Mouse (Mus musculus): ENCODE results near the gene 0610010F05Rik.
"Not testable (repeated sequence)": the region's sequence is repeated elsewhere in the genome, so short reads cannot be mapped to it uniquely, and the experiment has no call there.

0610010F05Rik gene

GRCm38 (mm10) chr11:23632945-23633878 is at the start of gene 0610010F05Rik:
0610010F05Rik (minus strand) TSS chr11:23633639.
- DNase-seq, result peak; percentile 88 to 93

GRCm38 (mm10) chr11:23682561-23682960 is 49.1 kb upstream of the 0610010F05Rik start:
- DNase-seq, result no peak

GRCm38 (mm10) chr11:23680435-23680950 is 47.1 kb upstream of the 0610010F05Rik start:
- no peak for DNase-seq

GRCm38 (mm10) chr11:23679044-23679642 is 45.7 kb upstream of the 0610010F05Rik start:
- peak; percentile 49 to 60 for DNase-seq

- DNase-seq, result no peak
These were observed 42.7 kb upstream of the 0610010F05Rik start for GRCm38 (mm10) chr11:23676100-23676499.

- DNase-seq, result no peak
These were observed 38.9 kb upstream of the 0610010F05Rik start for GRCm38 (mm10) chr11:23672256-23672749.

GRCm38 (mm10) chr11:23667128-23667527 is 33.7 kb upstream of the 0610010F05Rik start:
- peak in 1 of 2 experiments; percentile 10 for DNase-seq

- no peak for DNase-seq
These were observed 33.1 kb upstream of the 0610010F05Rik start for GRCm38 (mm10) chr11:23666526-23666925.

- peak; percentile 97 to 98 for DNase-seq
These were observed 32.5 kb upstream of the 0610010F05Rik start, which contains the start of gene Pex13 for GRCm38 (mm10) chr11:23665798-23666501. Pex13 (minus strand) TSS chr11:23665959.

- DNase-seq, result peak in 1 of 2 experiments; percentile 59
These were observed 31.9 kb upstream of the 0610010F05Rik start, which contains the start of gene Pus10 for GRCm38 (mm10) chr11:23665311-23665786. Pus10 (plus strand) TSS chr11:23665674.

GRCm38 (mm10) chr11:23664232-23664631 is 30.8 kb upstream of the 0610010F05Rik start:
- no peak for DNase-seq

- DNase-seq, result no peak
These were observed 24.4 kb upstream of the 0610010F05Rik start for GRCm38 (mm10) chr11:23657791-23658190.

GRCm38 (mm10) chr11:23653666-23654065 is 20.2 kb upstream of the 0610010F05Rik start:
- no peak for DNase-seq

- DNase-seq, result no peak
These were observed 14.4 kb upstream of the 0610010F05Rik start for GRCm38 (mm10) chr11:23647835-23648234.

GRCm38 (mm10) chr11:23647431-23647830 is 14.0 kb upstream of the 0610010F05Rik start:
- no peak for DNase-seq

GRCm38 (mm10) chr11:23634573-23634972 is 1.1 kb upstream of the 0610010F05Rik start:
- no peak for DNase-seq

GRCm38 (mm10) chr11:23633879-23634215 is 408 bp upstream of the 0610010F05Rik start:
- DNase-seq, result no peak

GRCm38 (mm10) chr11:23630664-23631063 is 2.8 kb downstream of the 0610010F05Rik start:
- no peak for DNase-seq

- no peak for DNase-seq
These were observed 14.4 kb downstream of the 0610010F05Rik start for GRCm38 (mm10) chr11:23618995-23619394.

GRCm38 (mm10) chr11:23614546-23614945 is 18.9 kb downstream of the 0610010F05Rik start:
- DNase-seq, result no peak

- DNase-seq, result not testable (repeated sequence)
These were observed 26.1 kb downstream of the 0610010F05Rik start for GRCm38 (mm10) chr11:23607291-23607690.

GRCm38 (mm10) chr11:23570130-23570529 is 63.3 kb downstream of the 0610010F05Rik start:
- no peak for DNase-seq

All from kidney, postnatal 4 days (tissue).